Mouse (Mus musculus): ENCODE results near the gene Myt1l.

- TF ChIP-seq CTCF (conservative IDR thresholded peaks at IDR 0.05; ENCODE audit: low read length) (no peak), POU5F1 (IDR thresholded peaks at IDR 0.05; ENCODE audit: borderline replicate concordance, low read length) (no peak)
These were observed 2.1 kb downstream of the Myt1l start for GRCm38 (mm10) chr12:29530241-29530725.

Data from E14TG2a.4 (cell line).